In the genomic region with DNA sequence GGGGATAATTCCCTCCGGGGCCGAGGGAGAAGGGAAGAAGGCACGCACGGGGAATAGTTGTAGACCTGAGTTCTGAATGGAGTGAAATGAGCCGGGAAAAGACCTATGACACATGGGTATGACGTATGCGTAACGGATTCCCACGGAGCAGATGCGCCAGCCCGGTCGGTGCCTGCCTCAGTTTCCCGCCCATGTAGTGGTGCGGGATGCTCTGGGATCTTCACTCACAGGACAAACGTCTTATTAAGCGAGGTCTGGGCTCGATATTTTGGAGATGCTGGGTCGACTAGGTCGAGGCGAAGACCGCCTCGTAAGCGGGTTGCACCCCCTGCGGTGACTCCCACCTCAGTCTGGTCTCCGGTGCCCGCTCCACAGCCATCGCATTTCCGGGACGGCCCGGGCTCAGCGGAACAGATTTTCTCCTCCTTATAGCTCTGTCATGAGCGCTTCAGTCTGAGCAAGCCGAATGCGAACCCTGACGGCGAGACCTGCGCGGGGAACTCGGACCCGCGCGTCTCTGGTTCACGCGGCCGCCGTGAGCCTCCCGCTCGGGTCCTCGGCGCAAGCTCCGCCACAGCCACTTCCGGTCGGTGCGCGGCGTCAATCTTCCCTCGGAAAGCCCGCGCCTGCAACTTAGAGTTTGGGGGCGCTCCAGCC, we compare ENCODE assay signal across 8 mouse cellular contexts. TPM values are rescaled to one million over a fixed set of nuclear protein-coding genes. Genes with fewer than 3 reads are reported as not detected.
DNase-seq lines count a peak whose midpoint lies in the region; ATAC-seq and TF ChIP-seq lines count a peak whose summit lies in the region.

Gene Zdhhc6, minus strand, starts transcription at position 581 of the 657 bp plus-strand sequence.

- H3K9me3 ChIP-seq in hindbrain, embryonic 11.5 days (ENCODE audit: control insufficient read depth, low read length): no peaks in the 10 kb centered on the region
- H3K9me3 ChIP-seq in lung, embryonic 15.5 days: no peaks in the 10 kb centered on the region

- H3K27me3 ChIP-seq in hindbrain, embryonic 11.5 days (ENCODE audit: control insufficient read depth, insufficient read depth, low read length): no peaks in the 10 kb centered on the region
- H3K27me3 ChIP-seq in lung, embryonic 15.5 days: no peaks in the 10 kb centered on the region

- ATAC-seq in hindbrain, embryonic 11.5 days (ENCODE audit: low FRiP score): peak; percentile 85
- ATAC-seq in lung, embryonic 15.5 days (ENCODE audit: borderline replicate concordance, extremely low read depth, low FRiP score, low TSS enrichment): peak; percentile 64

- peak within 1 kb of the TSS; percentile 81 for H3K4me2 ChIP-seq in hindbrain, embryonic 11.5 days (replicated peaks; ENCODE audit: low read depth, low read length)
- peak within 1 kb of the TSS; percentile 90 for H3K4me2 ChIP-seq in lung, embryonic 15.5 days

- no peak for TF ChIP-seq CTCF in olfactory bulb, adult 2 months (IDR thresholded peaks at IDR 0.05; ENCODE audit: insufficient read depth, low read depth, low read length)

- H3K4me3 ChIP-seq in hindbrain, embryonic 11.5 days (ENCODE audit: low read depth, low read length): peak within 1 kb of the TSS; percentile 52
- H3K4me3 ChIP-seq in lung, embryonic 15.5 days: peak within 1 kb of the TSS; percentile 80
- H3K4me3 ChIP-seq in olfactory bulb, adult 2 months (ENCODE audit: insufficient read depth, low read depth, low read length): peak within 1 kb of the TSS; percentile 94

- no peaks in the 10 kb centered on the region for H3K36me3 ChIP-seq in hindbrain, embryonic 11.5 days (ENCODE audit: control insufficient read depth, insufficient read depth, low read length)
- peaks cover 16% of the 10 kb centered on the region for H3K36me3 ChIP-seq in lung, embryonic 15.5 days

- peak; percentile 74 for DNase-seq in T-cell, adult 2 months (ENCODE audit: low spot score)
- DNase-seq in cerebellum, postnatal 25 days: peak; percentile 92 to 94
- DNase-seq in frontal cortex, postnatal 25 days (ENCODE audit: low spot score in 2 of 2): peak; percentile 64 to 73
- peak; percentile 87 for DNase-seq in hindbrain, embryonic 11.5 days (ENCODE audit: low spot score)
- DNase-seq in layer of hippocampus, adult 9-11 months: peak; percentile 61
- DNase-seq in thymus, postnatal 4 days: peak; percentile 94

- WGBS in hindbrain, embryonic 11.5 days: under 1% methylated on average over 60 of the region's 60 CpGs
- under 1% methylated on average over 60 of the region's 60 CpGs for whole genome bisulfite sequencing in lung, embryonic 15.5 days
- under 1% methylated on average over 60 of the region's 60 CpGs for WGBS in olfactory bulb, adult 2 months

- H3K27ac ChIP-seq in hindbrain, embryonic 11.5 days (ENCODE audit: low read depth, low read length): peak within 1 kb of the TSS; percentile 59
- H3K27ac ChIP-seq in lung, embryonic 15.5 days: peak within 1 kb of the TSS; percentile 89
- H3K27ac ChIP-seq in olfactory bulb, adult 2 months (ENCODE audit: insufficient read depth, low read depth, low read length): peak within 1 kb of the TSS; percentile 78

- H3K9ac ChIP-seq in hindbrain, embryonic 11.5 days (ENCODE audit: low read depth, low read length): peak within 1 kb of the TSS; percentile 84
- peak within 1 kb of the TSS; percentile 93 for H3K9ac ChIP-seq in lung, embryonic 15.5 days

- TF ChIP-seq POLR2A in olfactory bulb, adult 2 months (IDR thresholded peaks at IDR 0.05; ENCODE audit: insufficient read depth, low read depth, low read length): peak; percentile 62

- H3K4me1 ChIP-seq in hindbrain, embryonic 11.5 days (replicated peaks; ENCODE audit: control insufficient read depth, insufficient read depth, low read length): 0 out of 2 replicates have a peak, but pooled peaks cover 2% of the 10 kb centered on the region
- peaks cover 34% of the 10 kb centered on the region for H3K4me1 ChIP-seq in lung, embryonic 15.5 days
- peaks cover 2% of the 10 kb centered on the region; the same call in 1 of the 2 replicates for H3K4me1 ChIP-seq in olfactory bulb, adult 2 months (ENCODE audit: control insufficient read depth, insufficient read depth, low read length)

RNA-seq across cellular contexts. Expression of gene Zdhhc6, which starts in this region (rescaled TPM):
- 106 and 109 TPM in 2 replicates for polyA plus RNA-seq in hindbrain, embryonic 11.5 days (2014; fragmentation: Nextera tagmentation; extraction: Ambion mirVana)
- polyA plus RNA-seq in lung, embryonic 15.5 days (2015; fragmentation: Nextera tagmentation; extraction: Ambion mirVana): 101 and 105 TPM in 2 replicates
- polyA plus RNA-seq in olfactory bulb, adult 2 months (2012; ENCODE audit: insufficient read depth, insufficient read length, low replicate concordance, missing spikeins): 810 TPM in 1 of 2 replicates, not detected in the other

Comparison
In these comparisons a context has a peak if more than half of its experiments do, and no peak if none do; other contexts are left out.
1. Peak in every context shown above with its lines: DNase-seq, ATAC-seq, H3K4me3 ChIP-seq and H3K27ac ChIP-seq.